Mouse (Mus musculus) ES-E14 (cell line): Measurements from ENCODE around the gene Dctn2. TPM values are rescaled to one million over a fixed set of nuclear protein-coding genes. Genes with fewer than 3 reads are reported as not detected.

Source experiments
- DNase-seq: peaks from one replicate; pipeline ENCODE4 v3.0.0-alpha.2; 2013; ENCODE audit warnings: low read depth, low spot score
- H3K27ac ChIP-seq: 2 replicates; pipeline ENCODE4 v1.5.1; 2012; ENCODE audit warnings: low read depth, mild to moderate bottlenecking, low read length, moderate library complexity, mixed read lengths; ENCODE audit not compliant: poor library complexity, insufficient read depth, severe bottlenecking
- H3K36me3 ChIP-seq: 2 replicates; pipeline ENCODE4 v1.6.1; 2012; ENCODE audit warnings: mild to moderate bottlenecking, low read length, moderate library complexity, mixed read lengths; ENCODE audit not compliant: control insufficient read depth, poor library complexity, insufficient read depth, severe bottlenecking
- H3K4me1 ChIP-seq, 2 experiments: fragments of 150-350 bp in 1 of 2; sonication (generic) in 1 of 2; 2 replicates each; pipeline ENCODE4 v1.6.1; 2012; ENCODE audit warnings: low read length in 2 of 2, mild to moderate bottlenecking in 1 of 2, mixed read lengths in 1 of 2; ENCODE audit not compliant: control insufficient read depth in 2 of 2, insufficient read depth in 2 of 2, poor library complexity in 1 of 2
- H3K4me3 ChIP-seq, 2 experiments: fragments of 150-350 bp in 1 of 2; sonication (generic) in 1 of 2; 2 replicates each; pipeline ENCODE4 v1.5.1; 2012; ENCODE audit warnings: low read length in 2 of 2, low read depth in 1 of 2, mild to moderate bottlenecking in 1 of 2, mixed read lengths in 1 of 2; ENCODE audit not compliant: insufficient read depth in 1 of 2, poor library complexity in 1 of 2, severe bottlenecking in 1 of 2
- H3K9ac ChIP-seq: 2 replicates; pipeline ENCODE4 v1.6.1; 2012; ENCODE audit warnings: low read depth, mild to moderate bottlenecking, low read length, mixed read lengths; ENCODE audit not compliant: poor library complexity, insufficient read depth, severe bottlenecking
- H3K9me3 ChIP-seq: fragments of 150-350 bp; sonication (generic); 2 replicates; pipeline ENCODE4 v1.6.1; 2012; ENCODE audit warnings: low read depth, mild to moderate bottlenecking, low read length; ENCODE audit not compliant: control insufficient read depth, insufficient read depth
- CHD2 ChIP-seq: IDR thresholded peaks from 2 replicates; pipeline ENCODE4 v1.6.1; 2014; ENCODE audit warnings: mild to moderate bottlenecking, low read depth, low read length, inconsistent platforms
- HCFC1 ChIP-seq: IDR thresholded peaks from 2 replicates; pipeline ENCODE4 v1.6.1; 2012; ENCODE audit warnings: low read length, inconsistent platforms, borderline replicate concordance; ENCODE audit not compliant: insufficient read depth
- MAFK ChIP-seq: IDR thresholded peaks from 2 replicates; pipeline ENCODE4 v1.6.1; 2014; ENCODE audit warnings: mild to moderate bottlenecking, low read depth, low read length, inconsistent platforms; ENCODE audit not compliant: insufficient read depth
- ZC3H11A ChIP-seq: IDR thresholded peaks from 2 replicates; pipeline ENCODE4 v1.6.1; 2012; ENCODE audit warnings: low read depth, mild to moderate bottlenecking, inconsistent platforms, low read length, borderline replicate concordance
- ZNF384 ChIP-seq: IDR thresholded peaks from 2 replicates; pipeline ENCODE4 v1.6.1; 2012; ENCODE audit warnings: low read depth, low read length, inconsistent platforms
- in situ Hi-C, 2 experiments: fragments of 600-800 bp; cut with MboI; formaldehyde crosslinking; loops; one replicate each; pipeline ENCODE4 v1.15.1; 2025; ENCODE audit warnings: low sequenced_read_pairs in 2 of 2, inconsistent platforms in 1 of 2; ENCODE audit not compliant: unreplicated experiment in 2 of 2
- total RNA-seq: library from RNA; depleted of rRNA; stranded (reverse); fragments of 300-350 nt; gene quantifications from 2 replicates; pipeline ENCODE4 v1.2.3, GENCODE M21; 2012

The Dctn2 gene
- total RNA-seq, 1 experiment: 139 TPM

GRCm38 (mm10) chr10:127264971-127265370 lies 1.2 kb upstream of the Dctn2 start:
- Histone ChIP-seq H3K4me1 (peaks cover 7 to 34% of the 10 kb centered on the region in 2 experiments), H3K9me3 (no peaks in the 10 kb centered on the region)
- in situ Hi-C loops: no loop called here

DNA sequence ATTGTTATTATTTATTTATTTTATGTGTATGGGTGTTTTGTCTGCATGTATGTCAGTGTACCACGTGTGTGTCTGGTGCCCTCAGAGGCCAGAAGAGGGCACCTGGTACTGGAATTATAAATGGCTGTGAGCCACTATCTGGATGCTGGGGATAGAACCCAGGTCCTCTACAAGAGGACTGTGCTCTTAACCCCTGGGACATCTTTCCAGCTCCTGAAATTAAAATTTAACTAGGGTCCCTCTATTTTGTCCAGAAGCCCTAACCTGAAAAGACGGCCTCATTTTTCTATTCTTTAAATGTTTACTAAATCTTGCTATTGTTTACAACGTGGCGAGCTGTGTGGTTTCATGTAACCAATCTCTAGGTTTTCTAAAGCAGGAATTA lies 449 bp upstream of the Dctn2 start:
- TF ChIP-seq HCFC1 (no peak), CHD2 (no peak), ZNF384 (no peak), MAFK (no peak), ZC3H11A (no peak)
- Histone ChIP-seq H3K9me3 (no peaks in the 10 kb centered on the region), H3K4me3 (no peak overlapping the region; a peak in 1 of 4 replicates), H3K27ac (no peak overlapping the region), H3K4me1 (peaks cover 12 to 37% of the 10 kb centered on the region in 2 experiments), H3K9ac (no peak overlapping the region), H3K36me3 (peaks cover 12% of the 10 kb centered on the region; the same call in 1 of the 2 replicates)
- in situ Hi-C loops: no loop called here
- no peak for DNase-seq

More at GRCm38 (mm10) chr10:127264971-127265370, 1.2 kb upstream of the Dctn2 start:
- Histone ChIP-seq H3K4me3 (no peak overlapping the region), H3K27ac (no peak overlapping the region), H3K36me3 (peaks cover 9% of the 10 kb centered on the region; the same call in 1 of the 2 replicates), H3K9ac (no peak overlapping the region)
- DNase-seq: no peak
- no peak for TF ChIP-seq ZNF384
- TF ChIP-seq ZC3H11A: no peak
- TF ChIP-seq MAFK: no peak
- no peak for TF ChIP-seq HCFC1
- no peak for TF ChIP-seq CHD2

- TF ChIP-seq ZNF384 (no peak), CHD2 (no peak), MAFK (no peak), HCFC1 (no peak), ZC3H11A (no peak)
- in situ Hi-C loops: no loop called here
- Histone ChIP-seq H3K9ac (peak overlapping the region; percentile 90; the same call in 1 of the 2 replicates), H3K36me3 (peaks cover 18% of the 10 kb centered on the region; the same call in 1 of the 2 replicates), H3K4me3 (peak overlapping the region; percentile 79 to 85), H3K27ac (no peak overlapping the region), H3K9me3 (no peaks in the 10 kb centered on the region), H3K4me1 (peaks cover 13 to 29% of the 10 kb centered on the region in 2 experiments)
- DNase-seq: no peak
These were observed 1.1 kb downstream of the Dctn2 start for GRCm38 (mm10) chr10:127267318-127267717.

GRCm38 (mm10) chr10:127268401-127268800 lies 2.2 kb downstream of the Dctn2 start:
- Histone ChIP-seq H3K9me3 (no peaks in the 10 kb centered on the region), H3K4me3 (no peak overlapping the region), H3K4me1 (peaks cover 15 to 32% of the 10 kb centered on the region in 2 experiments), H3K9ac (peak overlapping the region; percentile 40; the same call in 1 of the 2 replicates), H3K36me3 (peaks cover 22% of the 10 kb centered on the region; the same call in 1 of the 2 replicates), H3K27ac (no peak overlapping the region)
- DNase-seq: no peak
- TF ChIP-seq ZNF384 (no peak), MAFK (no peak), CHD2 (no peak), ZC3H11A (no peak), HCFC1 (no peak)
- in situ Hi-C loops: no loop called here

DNA sequence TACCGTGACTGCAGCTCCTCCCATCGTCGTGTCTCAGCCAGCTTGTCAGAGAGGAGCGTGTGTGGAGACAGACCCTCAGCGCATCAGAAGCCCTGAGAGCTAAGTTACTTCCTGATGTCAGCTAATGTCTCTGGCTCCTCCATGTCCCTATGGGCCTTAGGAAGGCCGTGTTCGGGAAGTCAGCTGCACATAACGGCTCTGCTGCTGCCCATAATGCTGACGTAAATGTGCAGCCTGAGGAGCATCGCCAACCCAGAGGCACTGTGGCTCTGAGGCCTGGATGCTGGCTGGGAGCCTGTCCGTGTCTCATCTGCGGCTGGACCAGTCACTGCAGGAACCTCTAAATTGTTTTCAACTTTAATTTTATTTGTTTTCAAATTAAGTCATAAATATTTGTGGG lies 2.9 kb downstream of the Dctn2 start:
- no peak overlapping the region for H3K4me3 ChIP-seq
- TF ChIP-seq CHD2 (no peak), ZC3H11A (no peak)
- H3K27ac ChIP-seq: no peak overlapping the region
- peak overlapping the region; percentile 25; the same call in 1 of the 2 replicates for H3K9ac ChIP-seq
- H3K9me3 ChIP-seq: no peaks in the 10 kb centered on the region
- DNase-seq: no peak
- in situ Hi-C loops: no loop called here
- H3K36me3 ChIP-seq: peaks cover 22% of the 10 kb centered on the region; the same call in 1 of the 2 replicates
- H3K4me1 ChIP-seq: peaks cover 16 to 36% of the 10 kb centered on the region in 2 experiments; a peak in 3 of 4 replicates
